Mouse (Mus musculus): ENCODE results near the gene Plbd2. TPM values are rescaled to one million over a fixed set of nuclear protein-coding genes. Genes with fewer than 3 reads are reported as not detected.

Gene Plbd2
- 100 to 1,000 TPM in 6 of 26 experiments, 10 to 100 TPM in 20; 30.9 to 203 (median 69.0) TPM for total RNA-seq (2018; cell fraction: chromatin; rRNA removed)
- total RNA-seq (2018; cell fraction: cytosol; rRNA removed) = 100 to 1,000 TPM in 14 of 26 experiments, 10 to 100 TPM in 12; 63.3 to 169 (median 102) TPM
- 100 to 1,000 TPM in 18 of 26 experiments, 10 to 100 TPM in 8; 67.5 to 184 (median 120) TPM for total RNA-seq (2018; cell fraction: nucleus; rRNA removed)
- polyA plus RNA-seq (2018) = 95.1 to 104 TPM (median 96.6 TPM) in 3 replicates

- Histone ChIP-seq H3K79me2 (ENCODE audit: inconsistent target) (peaks cover 44% of the 10 kb centered on the region), H3K27ac (peak within 1 kb of the TSS; percentile 32; the same call in 1 of the 2 replicates), H3K36me3 (ENCODE audit: inconsistent target) (no peaks in the 10 kb centered on the region), H3K4me3 (ENCODE audit: inconsistent target) (peak within 1 kb of the TSS; percentile 73)
- WGBS (ENCODE audit: missing documents) = under 1% methylated on average over 54 of the region's 55 CpGs
Observed at GRCm38 (mm10) chr5:120503144-120503795, at the start of gene Plbd2. TSS of gene Plbd2 (minus strand) at chr5:120503625.

GRCm38 (mm10) chr5:120550673-120551072, 47.2 kb upstream of the Plbd2 start:
- H3K79me2 ChIP-seq (ENCODE audit: inconsistent target) = no peaks in the 10 kb centered on the region
- WGBS (ENCODE audit: missing documents) = 100% methylated on average over 4 of the region's 5 CpGs
- H3K27ac ChIP-seq = no peak overlapping the region
- peaks cover 73% of the 10 kb centered on the region for H3K36me3 ChIP-seq (ENCODE audit: inconsistent target)
- no peak overlapping the region for H3K4me3 ChIP-seq (ENCODE audit: inconsistent target)

GRCm38 (mm10) chr5:120550137-120550536, 46.7 kb upstream of the Plbd2 start:
- 81% methylated on average over 4 of the region's 5 CpGs for WGBS (ENCODE audit: missing documents)
- H3K36me3 ChIP-seq (ENCODE audit: inconsistent target) = peaks cover 69% of the 10 kb centered on the region
- no peak overlapping the region for H3K4me3 ChIP-seq (ENCODE audit: inconsistent target)
- H3K79me2 ChIP-seq (ENCODE audit: inconsistent target) = no peaks in the 10 kb centered on the region
- no peak overlapping the region for H3K27ac ChIP-seq

- Histone ChIP-seq H3K27ac (no peak overlapping the region), H3K4me3 (ENCODE audit: inconsistent target) (no peak overlapping the region), H3K79me2 (ENCODE audit: inconsistent target) (no peaks in the 10 kb centered on the region), H3K36me3 (ENCODE audit: inconsistent target) (peaks cover 69% of the 10 kb centered on the region)
- whole genome bisulfite sequencing (ENCODE audit: missing documents) = 98% methylated on average over 11 of the region's 11 CpGs
Observed at GRCm38 (mm10) chr5:120548236-120548850, 44.9 kb upstream of the Plbd2 start.

GRCm38 (mm10) chr5:120536632-120537031, 33.2 kb upstream of the Plbd2 start:
- 86% methylated on average over 5 of the region's 5 CpGs for WGBS (ENCODE audit: missing documents)
- Histone ChIP-seq H3K36me3 (ENCODE audit: inconsistent target) (peaks cover 83% of the 10 kb centered on the region), H3K79me2 (ENCODE audit: inconsistent target) (no peaks in the 10 kb centered on the region), H3K4me3 (ENCODE audit: inconsistent target) (no peak overlapping the region), H3K27ac (no peak overlapping the region)

GRCm38 (mm10) chr5:120536046-120536445, 32.6 kb upstream of the Plbd2 start:
- Histone ChIP-seq H3K27ac (no peak overlapping the region), H3K4me3 (ENCODE audit: inconsistent target) (no peak overlapping the region), H3K36me3 (ENCODE audit: inconsistent target) (peaks cover 82% of the 10 kb centered on the region), H3K79me2 (ENCODE audit: inconsistent target) (no peaks in the 10 kb centered on the region)
- WGBS (ENCODE audit: missing documents) = 95% methylated on average over 9 of the region's 13 CpGs

GRCm38 (mm10) chr5:120534686-120535075, 31.3 kb upstream of the Plbd2 start:
- 90% methylated on average over 2 of the region's 2 CpGs for WGBS (ENCODE audit: missing documents)
- H3K27ac ChIP-seq = no peak overlapping the region
- no peak overlapping the region for H3K4me3 ChIP-seq (ENCODE audit: inconsistent target)
- peaks cover 82% of the 10 kb centered on the region for H3K36me3 ChIP-seq (ENCODE audit: inconsistent target)
- H3K79me2 ChIP-seq (ENCODE audit: inconsistent target) = no peaks in the 10 kb centered on the region

- H3K4me3 ChIP-seq (ENCODE audit: inconsistent target) = no peak overlapping the region
- WGBS (ENCODE audit: missing documents) = 96% methylated on average over 15 of the region's 15 CpGs
- no peaks in the 10 kb centered on the region for H3K79me2 ChIP-seq (ENCODE audit: inconsistent target)
- H3K27ac ChIP-seq = no peak overlapping the region
- peaks cover 82% of the 10 kb centered on the region for H3K36me3 ChIP-seq (ENCODE audit: inconsistent target)
Observed at GRCm38 (mm10) chr5:120534071-120534685, 30.8 kb upstream of the Plbd2 start.

GRCm38 (mm10) chr5:120531631-120532030, 28.2 kb upstream of the Plbd2 start:
- Histone ChIP-seq H3K36me3 (ENCODE audit: inconsistent target) (peaks cover 72% of the 10 kb centered on the region; the same call in 1 of the 2 replicates), H3K4me3 (ENCODE audit: inconsistent target) (no peak overlapping the region), H3K79me2 (ENCODE audit: inconsistent target) (no peaks in the 10 kb centered on the region), H3K27ac (no peak overlapping the region)
- 91% methylated on average over 8 of the region's 8 CpGs for WGBS (ENCODE audit: missing documents)

- no peak overlapping the region for H3K4me3 ChIP-seq (ENCODE audit: inconsistent target)
- no peak overlapping the region for H3K27ac ChIP-seq
- WGBS (ENCODE audit: missing documents) = 30% methylated on average over 18 of the region's 20 CpGs
- H3K36me3 ChIP-seq (ENCODE audit: inconsistent target) = peaks cover 77% of the 10 kb centered on the region
- H3K79me2 ChIP-seq (ENCODE audit: inconsistent target) = no peaks in the 10 kb centered on the region
Observed at GRCm38 (mm10) chr5:120527296-120527964, 24.0 kb upstream of the Plbd2 start.

- H3K36me3 ChIP-seq (ENCODE audit: inconsistent target) = peaks cover 78% of the 10 kb centered on the region
- H3K79me2 ChIP-seq (ENCODE audit: inconsistent target) = peaks cover 1% of the 10 kb centered on the region; the same call in 1 of the 2 replicates
- WGBS (ENCODE audit: missing documents) = 46% methylated on average over 9 of the region's 11 CpGs
- no peak overlapping the region for H3K4me3 ChIP-seq (ENCODE audit: inconsistent target)
- no peak overlapping the region for H3K27ac ChIP-seq
Observed at GRCm38 (mm10) chr5:120526311-120526710, 22.9 kb upstream of the Plbd2 start.

- H3K27ac ChIP-seq = no peak overlapping the region
- 67% methylated on average over 5 of the region's 5 CpGs for WGBS (ENCODE audit: missing documents)
- no peak overlapping the region for H3K4me3 ChIP-seq (ENCODE audit: inconsistent target)
- H3K79me2 ChIP-seq (ENCODE audit: inconsistent target) = peaks cover 7% of the 10 kb centered on the region
- H3K36me3 ChIP-seq (ENCODE audit: inconsistent target) = peaks cover 78% of the 10 kb centered on the region
Observed at GRCm38 (mm10) chr5:120525737-120526136, 22.3 kb upstream of the Plbd2 start.

- peaks cover 17% of the 10 kb centered on the region for H3K79me2 ChIP-seq (ENCODE audit: inconsistent target)
- no peak overlapping the region for H3K4me3 ChIP-seq (ENCODE audit: inconsistent target)
- WGBS (ENCODE audit: missing documents) = 100% methylated on average over 2 of the region's 2 CpGs
- H3K27ac ChIP-seq = no peak overlapping the region
- H3K36me3 ChIP-seq (ENCODE audit: inconsistent target) = peaks cover 78% of the 10 kb centered on the region
Observed at GRCm38 (mm10) chr5:120524736-120525135, 21.3 kb upstream of the Plbd2 start.

- H3K36me3 ChIP-seq (ENCODE audit: inconsistent target) = peaks cover 68% of the 10 kb centered on the region
- no peak overlapping the region for H3K27ac ChIP-seq
Observed at GRCm38 (mm10) chr5:120522649-120523048, 19.2 kb upstream of the Plbd2 start.

More at GRCm38 (mm10) chr5:120522649-120523048, 19.2 kb upstream of the Plbd2 start:
- peaks cover 38% of the 10 kb centered on the region for H3K79me2 ChIP-seq (ENCODE audit: inconsistent target)
- 91% methylated on average over 3 of the region's 3 CpGs for WGBS (ENCODE audit: missing documents)
- no peak overlapping the region for H3K4me3 ChIP-seq (ENCODE audit: inconsistent target)

Data from macrophage (primary cell).